Mouse (Mus musculus): ENCODE measurements around the gene Igfbp7.
A peak's percentile ranks its signal among the peaks of the same experiment; 100 is the strongest.

Gene Igfbp7

DNA sequence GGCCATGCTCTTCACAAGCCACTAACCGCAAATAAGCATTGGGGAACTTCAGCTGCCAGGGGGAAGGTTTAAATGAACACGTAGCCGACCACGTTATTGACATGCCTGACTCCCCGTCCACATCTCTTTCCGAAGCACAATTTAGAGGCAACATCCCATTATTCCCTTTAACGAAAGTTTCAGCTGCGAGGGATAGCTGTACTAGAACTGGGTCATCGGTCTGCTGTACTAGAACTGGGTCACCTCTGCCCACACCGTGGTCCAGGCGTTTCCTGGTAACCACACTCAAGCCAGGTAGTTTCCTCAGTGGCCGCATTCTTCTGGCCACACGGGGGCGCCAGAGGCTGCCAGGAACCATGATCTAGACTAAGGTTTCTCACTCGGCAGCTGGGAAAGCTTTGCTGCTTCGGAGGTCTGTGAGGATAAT lies 53.5 kb downstream of the Igfbp7 start:
- DNase-seq (ENCODE audit: low spot score in 2 of 2) = peak; percentile 79 to 87

DNA sequence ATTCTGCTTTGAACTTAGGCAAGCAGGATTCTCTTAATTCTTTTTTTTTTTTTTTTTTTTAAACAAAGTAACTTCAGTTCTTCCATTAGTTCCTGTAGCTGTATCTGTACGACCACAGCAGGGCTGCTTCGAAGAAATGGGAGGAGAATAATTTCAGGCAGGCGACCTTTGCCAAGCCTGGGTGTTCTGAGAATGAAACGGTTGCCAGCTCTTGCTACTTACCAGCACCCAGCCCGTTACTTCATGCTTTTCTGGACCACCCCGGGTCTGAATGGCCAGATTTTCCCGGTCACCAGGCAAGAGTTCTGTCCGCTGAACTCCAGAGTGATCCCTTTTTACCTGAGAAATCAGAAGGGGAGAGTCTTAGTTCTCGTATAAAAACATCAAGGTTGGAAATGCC lies 56.1 kb downstream of the Igfbp7 start:
- DNase-seq (ENCODE audit: low spot score in 2 of 2) = no peak

DNA sequence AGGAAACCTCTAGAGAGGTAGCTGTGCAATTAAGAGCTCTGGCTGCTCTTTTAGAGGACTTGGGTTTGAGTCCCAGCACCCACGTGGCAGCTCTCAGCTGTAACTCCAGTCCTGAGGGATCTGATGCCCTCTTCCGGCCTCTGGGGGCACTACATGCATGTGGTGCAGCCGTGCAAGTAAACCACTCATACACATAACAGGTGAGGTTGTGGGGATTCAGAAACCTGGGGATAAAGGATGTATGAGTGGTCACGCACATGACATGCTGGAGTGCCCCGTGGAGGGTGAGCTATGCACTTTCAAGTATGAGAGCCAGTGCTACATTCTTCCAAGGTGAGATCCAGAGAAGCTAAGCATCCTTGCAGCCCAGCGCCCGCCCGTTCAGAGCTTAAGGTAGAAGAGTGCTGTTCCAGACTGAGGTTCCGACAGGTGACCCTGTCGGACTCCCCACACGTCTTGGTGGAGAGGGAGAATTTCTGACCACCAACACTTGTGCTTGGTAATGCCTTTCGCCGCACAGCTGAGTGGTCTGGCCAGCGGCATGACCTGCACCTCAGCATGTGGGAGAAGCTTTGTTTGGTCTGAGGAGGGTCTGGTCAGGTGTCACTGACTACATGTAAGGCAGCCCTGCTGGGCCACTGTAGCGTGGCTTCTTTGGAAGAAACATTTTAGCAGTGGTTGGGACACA lies 57.7 kb downstream of the Igfbp7 start:
- DNase-seq (ENCODE audit: low spot score in 2 of 2) = no peak

DNA sequence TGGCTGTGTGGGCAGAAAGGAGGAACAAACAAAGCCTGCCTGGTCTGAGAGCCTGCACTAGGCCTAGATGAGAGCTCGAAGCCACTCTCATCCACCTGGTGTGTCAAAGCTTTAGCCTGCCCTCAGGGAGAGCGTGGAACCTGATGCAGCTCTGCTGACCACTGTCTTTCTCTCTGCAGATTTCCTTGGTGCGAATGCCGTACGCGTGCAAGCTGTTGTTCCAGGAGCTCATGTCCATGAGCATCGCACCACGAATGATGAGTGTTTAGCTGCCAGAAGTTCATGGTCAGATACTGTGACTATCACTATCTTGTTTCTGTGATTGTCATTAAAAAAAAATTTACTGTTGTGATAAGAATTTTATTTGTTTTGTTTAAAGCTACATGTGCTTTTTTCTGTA lies 58.9 kb downstream of the Igfbp7 start:
- DNase-seq (ENCODE audit: low spot score in 2 of 2) = no peak

DNA sequence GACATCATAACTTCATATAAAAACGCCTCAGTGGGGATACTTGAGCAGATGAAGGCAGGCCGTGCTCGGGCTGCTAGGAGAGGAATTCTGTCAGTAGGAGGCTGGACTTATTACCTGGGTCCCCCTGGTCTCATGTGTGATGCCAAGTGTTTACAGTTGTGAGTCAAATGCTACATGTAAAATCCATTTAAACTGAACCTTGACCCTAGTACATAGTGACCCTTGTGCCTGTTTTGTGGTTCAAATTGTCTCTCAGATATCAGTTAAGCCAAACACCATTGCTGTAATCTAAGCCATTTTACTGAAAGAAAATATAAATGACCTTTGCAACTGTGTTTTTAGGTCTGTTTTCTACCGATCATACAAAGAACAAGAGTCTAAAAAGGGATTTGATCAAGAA lies 67.8 kb downstream of the Igfbp7 start:
- no peak for DNase-seq (ENCODE audit: low spot score in 2 of 2)

DNA sequence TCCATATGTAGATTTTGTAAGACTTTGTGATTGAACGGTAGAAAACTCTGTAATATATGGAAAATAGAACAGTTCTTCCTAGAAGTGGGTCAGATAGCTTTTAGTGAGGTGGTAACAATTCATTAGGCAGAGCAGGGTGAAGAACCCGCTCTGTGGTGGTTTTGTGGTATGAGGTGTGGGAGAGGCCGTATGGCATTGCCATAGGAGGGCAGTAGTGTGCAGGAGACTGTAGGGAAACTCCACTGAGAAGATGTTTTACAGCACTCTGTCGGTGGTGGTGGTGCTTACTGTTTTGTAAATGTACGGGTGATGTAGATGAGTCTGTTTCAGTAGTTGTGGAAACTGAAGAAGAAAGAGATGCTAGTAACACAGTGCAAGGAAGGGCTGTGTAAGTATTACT lies 77.7 kb downstream of the Igfbp7 start:
- no peak for DNase-seq (ENCODE audit: low spot score in 2 of 2)

DNA sequence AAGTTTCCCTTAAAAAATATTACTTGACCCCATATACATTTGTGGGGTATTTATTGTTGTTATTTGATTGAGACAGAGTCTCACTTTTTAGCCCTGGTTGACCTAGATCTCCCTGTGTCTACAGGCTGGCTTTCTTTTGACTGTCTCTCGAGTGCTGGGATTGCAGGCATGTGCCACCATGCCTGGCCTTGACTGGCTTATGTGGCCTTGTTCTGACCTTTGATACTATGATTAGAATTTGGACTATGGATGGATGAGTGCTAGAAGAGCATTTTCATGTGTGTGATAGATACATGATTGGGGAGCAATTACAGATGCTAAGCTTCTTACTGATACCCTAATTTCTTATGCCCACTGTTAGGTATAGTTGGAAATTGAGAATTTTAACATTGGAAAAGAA lies 82.9 kb downstream of the Igfbp7 start:
- DNase-seq (ENCODE audit: low spot score in 2 of 2) = no peak

DNA sequence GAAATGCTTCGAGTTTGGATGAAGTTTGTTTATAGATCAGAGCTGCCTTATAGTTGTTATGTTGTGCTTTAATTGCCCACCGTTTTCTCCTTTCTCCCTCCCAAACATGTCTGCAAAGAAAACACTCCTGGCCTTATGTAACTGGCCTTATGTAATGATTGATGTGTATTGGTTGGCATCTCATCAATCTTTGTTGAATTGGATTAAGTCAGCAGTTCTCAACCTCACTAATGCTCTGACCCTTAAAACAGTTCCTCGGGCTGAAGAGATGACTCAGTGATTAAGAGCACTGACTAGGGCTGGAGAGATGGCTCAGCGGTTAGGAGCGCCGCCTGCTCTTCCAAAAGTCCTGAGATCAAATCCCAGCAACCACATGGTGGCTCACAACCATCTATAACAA lies 92.9 kb downstream of the Igfbp7 start:
- no peak for DNase-seq (ENCODE audit: low spot score in 2 of 2)

DNA sequence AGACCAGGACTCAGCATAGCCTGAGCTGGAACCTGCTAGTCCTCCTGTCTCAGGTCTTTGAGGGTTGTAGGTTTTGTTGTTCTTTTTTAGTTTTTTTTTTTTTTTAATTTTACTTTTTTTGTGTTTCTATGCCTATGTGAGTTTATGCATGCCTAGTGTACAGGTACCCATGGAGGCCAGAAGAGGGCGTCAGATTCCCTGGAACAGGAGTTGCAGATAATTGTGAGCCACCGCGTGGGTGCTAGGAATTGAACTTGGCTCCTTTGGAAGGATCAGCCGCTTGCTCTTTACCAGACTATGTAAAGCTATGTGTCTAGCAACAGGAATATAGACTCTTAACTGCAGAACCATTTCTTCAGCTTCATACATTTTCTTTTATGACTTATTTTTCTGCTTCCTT lies 93.6 kb downstream of the Igfbp7 start:
- DNase-seq (ENCODE audit: low spot score in 2 of 2) = no peak

DNA sequence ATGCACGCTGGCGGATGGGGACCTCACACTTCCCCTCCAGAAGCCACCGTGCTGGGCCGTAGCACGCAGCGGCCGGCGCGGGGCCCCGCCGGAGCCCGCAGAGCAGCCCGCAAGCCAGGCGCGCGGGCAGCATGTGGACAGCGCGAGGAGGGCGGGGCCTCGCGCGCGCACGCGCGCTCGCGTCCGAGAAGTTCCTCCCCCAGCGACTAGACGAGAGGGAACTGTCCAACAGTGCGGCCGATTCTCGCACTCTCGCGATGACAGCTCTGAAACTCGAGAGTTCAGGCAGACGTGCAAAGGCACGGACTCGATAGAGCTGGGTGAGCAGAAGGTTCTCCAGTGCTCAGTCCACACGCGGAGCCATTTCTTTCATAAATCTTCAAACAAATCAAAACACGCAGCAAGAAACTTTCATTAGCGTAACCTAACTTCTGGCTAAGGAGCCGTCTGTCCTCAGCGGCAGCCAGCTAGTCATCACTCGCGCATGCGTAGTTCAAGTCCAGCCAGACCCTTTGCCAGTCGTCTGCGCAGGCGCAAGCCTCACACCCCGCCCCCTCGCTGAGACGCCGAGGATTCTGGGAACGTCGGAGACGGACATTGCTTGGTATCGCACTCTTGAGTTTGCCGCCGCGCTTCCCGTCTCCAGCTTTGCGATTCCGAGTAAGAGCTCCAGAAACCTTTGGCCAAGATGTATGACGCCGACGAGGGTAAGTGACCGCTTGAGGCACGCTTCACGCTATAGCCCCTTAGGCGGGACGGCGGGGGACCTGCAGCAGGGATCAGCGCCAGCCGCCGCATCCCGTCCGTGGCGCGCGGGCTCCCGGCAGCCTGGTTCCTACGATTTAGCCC lies 97.7 kb downstream of the Igfbp7 start, which contains the start of the genes Noa1 and Polr2b:
TSS of gene Noa1 (minus strand) at position 161 of the 849 bp plus-strand sequence.
TSS of gene Polr2b (plus strand) at position 224 of the 849 bp plus-strand sequence.
- DNase-seq (ENCODE audit: low spot score in 2 of 2) = peak; percentile 98 to 99

DNA sequence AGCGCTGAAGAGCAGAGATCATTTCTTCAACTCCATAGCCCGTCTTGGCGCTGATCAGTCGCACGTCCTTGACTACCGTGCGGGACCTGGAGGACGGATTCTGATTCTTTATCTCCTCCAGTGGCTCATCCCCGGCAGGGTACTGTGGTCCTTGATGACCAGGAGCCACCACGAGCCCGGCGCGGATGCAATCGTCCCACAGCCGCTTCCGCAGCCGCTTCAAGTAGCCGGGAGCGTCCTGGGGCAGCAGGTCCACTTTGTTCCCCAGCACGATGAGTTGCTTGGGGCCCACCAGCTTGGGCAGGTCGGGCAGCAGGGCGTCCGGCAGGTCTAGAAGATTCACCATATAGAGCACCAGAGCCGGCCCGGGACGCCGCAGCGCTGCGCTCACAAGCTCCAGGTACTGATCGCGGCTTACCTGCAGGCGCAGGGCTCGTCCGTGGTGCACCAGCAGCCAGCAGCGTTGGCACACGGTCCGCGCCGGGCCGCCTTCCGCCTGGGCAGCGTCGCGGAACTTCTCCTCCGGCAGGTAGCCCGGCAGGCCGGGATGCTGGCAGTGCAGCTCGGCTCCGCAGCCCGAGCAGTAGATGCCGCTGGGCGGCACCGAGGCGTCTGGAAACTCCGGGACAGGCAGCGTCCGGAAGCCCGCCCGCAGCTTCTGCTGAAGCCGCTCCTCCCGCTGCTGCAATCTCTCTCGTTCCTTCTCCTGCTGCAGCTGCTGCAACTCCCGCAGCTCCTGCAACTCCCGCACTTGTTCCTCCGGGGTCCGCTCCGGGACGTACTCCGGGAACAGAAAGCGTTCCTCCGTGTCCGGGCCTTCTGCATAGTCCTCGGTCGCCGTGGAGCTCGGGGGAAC lies 98.6 kb downstream of the Igfbp7 start:
- DNase-seq (ENCODE audit: low spot score in 2 of 2) = peak in 1 of 2 experiments; percentile 39

DNA sequence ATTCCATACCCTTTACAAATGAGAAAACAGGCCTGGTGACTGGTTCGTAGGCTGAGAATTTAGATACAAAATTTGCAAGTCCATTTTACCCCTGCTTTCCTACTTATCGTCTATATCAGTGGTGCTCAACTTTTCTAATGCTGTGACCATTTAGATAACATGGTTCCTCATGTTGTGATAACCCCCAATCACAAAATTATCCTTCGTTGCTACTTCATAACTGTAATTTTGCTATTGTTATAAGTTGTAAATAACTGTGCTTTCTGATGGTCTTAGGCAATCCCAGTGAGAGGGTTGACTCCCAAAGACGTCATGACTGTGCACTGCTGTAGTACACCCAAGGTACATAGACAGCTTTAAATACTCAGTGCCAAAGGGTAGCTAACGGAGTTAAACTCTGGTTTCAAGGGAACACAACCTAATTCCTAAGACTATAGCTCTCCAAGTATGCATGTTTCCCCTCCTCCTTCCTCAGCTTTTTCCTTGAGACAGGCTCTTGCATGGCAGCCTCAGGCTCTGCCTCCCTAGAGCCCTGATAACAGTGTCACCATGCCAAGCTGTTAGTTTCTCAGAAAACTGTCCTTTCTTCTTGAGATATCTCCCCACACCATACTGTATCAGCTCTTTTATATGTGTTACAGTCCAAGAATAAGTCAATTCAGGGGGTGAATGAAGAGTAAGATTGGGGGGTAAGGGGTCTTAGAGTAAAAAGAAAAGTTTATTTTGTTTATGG lies 99.9 kb downstream of the Igfbp7 start:
- no peak for DNase-seq (ENCODE audit: low spot score in 2 of 2)

DNA sequence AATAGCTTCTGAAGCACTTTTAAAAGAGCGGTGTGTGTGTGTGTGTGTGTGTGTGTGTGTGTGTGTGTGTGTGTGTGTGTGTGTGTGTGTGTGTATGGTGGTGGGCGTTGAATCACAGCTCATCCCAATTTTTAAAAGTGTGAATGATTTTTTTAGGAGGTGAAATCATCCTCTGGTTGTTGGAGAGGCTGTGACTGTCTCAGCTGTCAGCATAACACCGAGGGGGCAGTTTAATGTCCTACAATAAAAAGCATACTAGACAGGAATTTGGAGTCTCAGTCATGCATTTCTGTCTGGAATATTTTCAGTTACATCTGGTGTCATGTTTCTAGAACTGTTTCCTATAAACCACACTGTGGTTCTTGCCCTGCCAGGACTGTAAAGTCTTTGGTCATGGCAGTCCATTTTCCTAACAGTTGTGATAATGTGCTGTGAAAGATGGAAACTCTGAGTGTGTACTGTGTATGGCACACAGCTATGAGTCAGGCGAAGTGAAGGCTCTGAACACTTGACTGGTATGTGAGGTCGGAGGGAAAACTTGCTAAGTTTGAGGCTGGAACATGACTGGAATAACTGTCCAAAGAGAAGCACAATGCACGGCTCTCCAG lies 106.4 kb downstream of the Igfbp7 start:
- no peak for DNase-seq (ENCODE audit: low spot score in 2 of 2)

DNA sequence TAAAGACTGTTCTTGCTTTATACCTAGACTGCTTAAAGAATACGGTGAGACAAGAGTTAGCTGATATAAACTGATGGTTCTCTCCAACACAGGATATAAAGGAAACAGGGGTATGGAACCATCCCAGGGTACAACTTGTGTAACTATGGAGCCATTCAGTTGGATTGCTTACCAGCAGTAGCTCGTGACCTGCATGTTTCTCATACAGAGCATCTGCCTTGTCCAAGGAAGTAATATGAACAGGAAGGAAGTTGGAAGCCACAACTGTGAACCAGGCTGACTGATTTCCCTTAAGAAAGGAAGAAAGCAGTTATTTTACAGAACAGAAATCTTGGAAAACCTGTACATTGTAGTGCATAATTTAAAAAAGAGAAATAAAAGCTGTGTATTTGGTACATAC lies 108.4 kb downstream of the Igfbp7 start:
- no peak for DNase-seq (ENCODE audit: low spot score in 2 of 2)
